Mouse (Mus musculus) fat pad, adult 2 months (tissue): Measurements from ENCODE around the gene Pms1.
A peak's percentile ranks its signal among the peaks of the same experiment; 100 is the strongest.
"Not testable (repeated sequence)": the region's sequence is repeated elsewhere in the genome, so short reads cannot be mapped to it uniquely, and the experiment has no call there.

Source experiments
- DNase-seq: peaks from one replicate; pipeline ENCODE4 v3.0.0-alpha.2; 2011; ENCODE audit warnings: low read depth, low spot score; ENCODE audit errors: extremely low read depth

The Pms1 gene

GRCm38 (mm10) chr1:53296581-53297383 lies at the start of gene Pms1, which contains the start of the genes Ormdl1 and Gm28778:
Gene Pms1 (minus strand): TSS chr1:53297018.
Gene Ormdl1 (plus strand): TSS chr1:53297095.
Gene Gm28778 (plus strand): TSS chr1:53297111.
- peak; percentile 49 for DNase-seq

DNA sequence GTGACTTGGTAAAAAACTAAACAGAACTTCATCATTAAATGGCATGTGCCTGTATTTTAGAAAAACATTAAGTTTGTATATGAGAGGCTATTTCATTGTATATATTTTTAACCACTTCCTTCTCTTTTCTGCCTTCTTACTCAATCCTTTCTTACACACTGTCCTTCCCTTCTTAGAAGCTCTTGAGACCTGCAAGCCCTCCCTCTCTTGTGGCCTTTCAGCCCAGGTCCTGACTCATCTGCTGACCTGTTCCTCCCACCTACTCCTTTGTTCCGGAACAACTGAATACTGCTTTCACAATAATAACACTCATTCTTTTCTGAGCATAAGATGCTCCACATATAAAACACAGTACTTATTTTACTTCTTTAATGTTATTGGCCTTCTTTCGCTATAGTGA lies 44.3 kb upstream of the Pms1 start:
- DNase-seq, result no peak

DNA sequence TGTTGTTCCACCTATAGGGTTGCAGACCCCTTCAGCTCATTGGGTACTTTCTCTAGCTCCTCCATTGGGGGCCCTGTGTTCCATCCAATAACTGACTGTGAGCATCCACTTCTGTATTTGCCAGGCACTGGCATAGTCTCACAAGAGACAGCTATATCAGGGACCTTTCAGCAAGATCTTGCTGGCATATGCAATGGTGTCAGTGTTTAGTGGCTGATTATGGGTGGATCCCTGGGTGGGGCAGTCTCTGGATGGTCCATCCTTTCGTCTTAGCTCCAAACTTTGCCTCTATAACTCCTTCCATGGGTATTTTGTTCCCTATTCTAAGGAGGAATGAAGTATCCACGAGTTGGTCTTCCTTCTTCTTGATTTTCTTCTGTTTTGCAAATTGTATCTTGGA lies 40.6 kb upstream of the Pms1 start:
- not testable (repeated sequence) for DNase-seq

DNA sequence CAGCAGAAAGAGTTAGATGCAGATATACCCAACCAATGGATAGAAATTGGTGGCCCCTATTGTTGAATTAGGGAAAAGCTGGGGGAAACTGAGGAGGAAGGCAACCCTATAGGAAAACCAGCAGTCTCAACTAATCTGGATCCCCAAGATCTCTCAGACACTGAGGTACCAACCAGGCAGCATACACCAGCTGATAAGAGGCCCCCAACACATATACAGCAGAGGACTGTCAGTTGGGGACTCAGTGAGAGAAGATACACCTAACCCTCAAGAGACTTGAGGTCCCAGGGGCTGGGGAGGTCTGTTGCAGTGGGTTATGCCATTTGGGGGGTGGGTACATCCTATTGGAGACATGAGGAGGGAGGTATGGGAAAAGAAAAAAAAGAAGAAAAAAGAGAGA lies 38.6 kb upstream of the Pms1 start:
- DNase-seq, result no peak

GRCm38 (mm10) chr1:53333527-53333926 lies 36.7 kb upstream of the Pms1 start:
- DNase-seq, result not testable (repeated sequence)

- DNase-seq, result no peak
Observed at GRCm38 (mm10) chr1:53324827-53325494, 28.1 kb upstream of the Pms1 start.

GRCm38 (mm10) chr1:53324277-53324676 lies 27.5 kb upstream of the Pms1 start:
- no peak for DNase-seq

DNA sequence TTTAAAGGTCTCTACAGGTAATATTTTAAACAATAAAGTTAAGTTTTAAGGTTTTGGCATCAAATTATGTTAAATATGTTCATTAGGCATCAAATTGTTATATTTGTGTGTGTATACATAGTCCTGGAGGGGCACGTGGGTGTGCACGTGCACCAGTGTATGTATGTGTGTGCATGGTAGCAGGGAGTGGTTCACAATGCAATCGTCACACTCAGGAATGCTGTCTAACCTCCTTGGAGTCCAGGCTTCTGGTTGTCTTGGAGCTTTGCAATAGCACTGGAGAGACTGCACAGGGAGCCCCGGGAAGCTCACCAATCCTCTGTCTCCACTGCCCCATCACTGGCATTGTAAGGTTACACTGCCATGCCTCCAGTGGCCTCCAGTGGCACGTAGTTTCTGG lies 26.4 kb upstream of the Pms1 start:
- no peak for DNase-seq

DNA sequence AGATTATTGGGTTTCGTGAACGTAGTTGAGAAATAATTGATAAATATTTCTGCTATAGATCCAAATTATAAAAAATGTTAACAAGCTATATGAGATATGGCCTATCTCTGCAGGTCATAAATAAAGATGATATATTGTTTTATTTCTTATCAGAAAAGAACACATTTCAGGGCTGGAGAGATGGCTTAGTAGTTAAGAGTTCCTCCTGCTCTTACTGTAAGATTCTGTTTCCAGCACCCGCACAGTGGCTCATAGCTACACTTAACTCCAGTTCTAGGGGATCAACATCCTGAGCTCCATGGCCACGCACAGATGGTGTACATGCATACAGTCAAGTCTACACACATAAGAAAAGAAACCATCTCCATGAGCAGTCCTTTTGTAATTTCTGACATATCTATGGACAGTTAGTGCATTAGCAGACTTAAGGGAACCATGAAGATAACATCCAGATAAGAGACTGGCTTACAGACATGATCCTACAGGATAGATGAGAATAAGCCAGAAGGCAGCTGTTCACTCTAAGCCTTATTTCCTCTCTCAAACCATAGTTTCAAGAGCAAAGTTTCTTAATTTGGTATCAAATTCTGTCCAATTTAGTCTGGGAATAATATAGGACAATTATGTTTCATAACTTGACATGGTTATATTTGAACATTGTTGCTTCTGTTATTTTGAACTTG lies 25.0 kb upstream of the Pms1 start:
- DNase-seq, result no peak

DNA sequence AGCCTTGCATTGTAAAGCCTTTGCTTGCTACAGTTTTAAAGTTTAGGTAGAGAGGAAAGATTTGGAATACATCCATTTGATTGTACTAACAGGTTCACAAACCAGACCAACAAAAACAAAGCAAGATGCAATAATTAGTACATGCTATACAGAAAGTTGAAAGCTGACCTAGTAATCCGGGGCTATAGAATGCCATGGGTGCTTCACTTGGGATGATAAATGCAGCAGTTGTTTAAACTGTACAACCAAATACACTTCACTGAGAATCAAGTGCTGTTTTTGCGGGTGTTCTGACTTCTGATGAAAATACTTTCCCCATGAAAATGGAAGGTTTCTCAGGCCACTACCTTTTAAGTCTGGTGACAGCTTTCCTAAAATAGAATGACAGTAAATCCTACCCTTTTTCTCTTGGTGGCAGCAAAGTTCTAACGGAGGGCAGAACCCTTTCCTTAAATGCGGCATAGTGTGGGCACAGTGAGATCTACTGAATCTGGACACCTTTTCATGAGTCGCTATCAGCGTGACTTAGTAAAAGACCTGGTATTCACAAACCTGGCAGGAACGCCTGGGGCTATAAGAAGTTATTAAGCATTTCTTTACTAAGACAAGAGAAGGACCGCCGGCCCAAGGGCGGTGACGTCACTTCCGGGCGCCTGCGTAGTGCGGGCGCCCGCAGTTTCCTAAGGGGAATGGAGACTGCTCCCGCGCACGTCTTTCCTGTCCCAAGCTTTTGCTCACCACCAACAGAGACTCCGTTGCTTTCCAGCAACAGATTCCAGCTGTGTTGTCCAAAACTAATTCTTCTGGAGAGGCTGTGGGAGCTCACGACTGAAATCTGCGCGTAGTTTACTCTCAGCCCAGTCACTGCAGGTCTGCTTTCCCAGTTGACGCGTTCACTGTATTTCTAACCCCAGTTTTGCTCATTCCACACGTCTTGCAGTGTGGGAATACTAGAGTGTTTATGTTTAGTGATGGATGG lies 16.5 kb upstream of the Pms1 start, which contains the start of gene Osgepl1:
Osgepl1 (plus strand) TSS at position 636 of the 979 bp plus-strand sequence.
- peak; percentile 16 for DNase-seq

GRCm38 (mm10) chr1:53300506-53300905 lies 3.7 kb upstream of the Pms1 start:
- DNase-seq, result no peak

GRCm38 (mm10) chr1:53291197-53291596 lies 5.6 kb downstream of the Pms1 start:
- DNase-seq, result no peak

GRCm38 (mm10) chr1:53272646-53273045 lies 24.2 kb downstream of the Pms1 start:
- DNase-seq, result no peak

- DNase-seq, result no peak
Observed at GRCm38 (mm10) chr1:53269901-53270300, 26.9 kb downstream of the Pms1 start.

DNA sequence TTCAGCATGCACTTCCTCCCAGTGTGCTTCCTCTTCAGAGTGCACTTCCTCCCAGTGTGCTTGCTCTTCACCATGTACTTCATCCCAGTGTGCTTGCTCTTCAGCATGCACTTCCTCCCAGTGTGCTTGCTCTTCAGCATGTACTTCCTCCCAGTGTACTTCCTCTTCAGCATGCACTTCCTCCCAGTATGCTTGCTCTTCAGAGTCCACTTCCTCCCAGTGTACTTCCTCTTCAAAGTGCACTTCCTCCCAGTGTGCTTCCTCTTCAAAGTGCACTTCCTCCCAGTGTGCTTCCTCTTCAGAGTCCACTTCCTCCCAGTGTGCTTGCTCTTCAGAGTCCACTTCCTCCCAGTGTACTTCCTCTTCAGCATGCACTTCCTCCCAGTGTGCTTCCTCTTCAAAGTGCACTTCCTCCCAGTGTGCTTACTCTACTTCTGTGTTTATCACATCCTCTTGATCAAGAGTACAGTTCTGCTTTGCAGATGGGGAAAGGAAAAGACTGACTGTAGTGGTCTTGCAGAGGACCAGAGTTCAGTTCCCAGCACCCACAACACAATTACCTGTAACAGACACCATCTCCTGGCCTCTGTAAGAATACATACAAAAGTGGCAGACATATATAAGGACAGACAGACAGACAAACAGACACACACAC lies 31.7 kb downstream of the Pms1 start:
- DNase-seq, result not testable (repeated sequence)

DNA sequence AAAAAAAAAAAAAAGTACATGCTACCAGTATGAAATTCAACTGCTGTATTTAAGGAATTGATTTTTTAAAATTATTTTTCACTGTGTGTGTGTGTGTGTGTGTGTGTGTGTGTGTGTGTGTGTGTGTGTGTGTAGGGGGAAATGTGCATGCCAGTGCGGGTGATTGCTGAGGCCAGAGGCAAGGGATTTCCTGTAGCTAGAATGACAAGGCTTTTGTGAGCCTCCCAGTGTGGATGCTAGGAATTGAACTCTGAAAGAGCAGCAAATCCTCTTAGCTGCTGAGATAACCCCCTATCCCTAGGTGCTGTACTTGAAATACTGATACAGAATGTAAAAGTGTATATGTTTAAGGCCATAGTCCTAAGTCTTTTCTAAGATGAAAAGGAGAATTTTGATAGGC lies 70.8 kb downstream of the Pms1 start:
- DNase-seq, result no peak

DNA sequence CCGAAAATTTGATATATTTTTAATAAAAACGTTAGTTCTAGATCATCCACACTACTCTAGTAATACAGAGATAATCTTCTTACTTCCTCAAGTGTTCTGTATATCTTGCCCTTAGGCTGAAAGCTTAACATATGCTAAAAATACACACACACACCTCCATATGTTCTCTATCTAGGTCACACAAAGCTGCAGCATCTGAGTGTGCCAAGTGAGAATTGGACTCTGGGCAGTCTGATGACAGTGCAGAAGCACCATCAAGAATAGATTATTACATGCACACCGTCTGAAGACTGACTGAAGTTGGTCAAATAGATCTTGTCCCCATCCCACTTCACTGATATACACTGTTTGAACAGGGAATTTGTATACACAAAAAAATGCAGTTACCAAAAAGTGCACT lies 71.2 kb downstream of the Pms1 start:
- DNase-seq, result no peak

DNA sequence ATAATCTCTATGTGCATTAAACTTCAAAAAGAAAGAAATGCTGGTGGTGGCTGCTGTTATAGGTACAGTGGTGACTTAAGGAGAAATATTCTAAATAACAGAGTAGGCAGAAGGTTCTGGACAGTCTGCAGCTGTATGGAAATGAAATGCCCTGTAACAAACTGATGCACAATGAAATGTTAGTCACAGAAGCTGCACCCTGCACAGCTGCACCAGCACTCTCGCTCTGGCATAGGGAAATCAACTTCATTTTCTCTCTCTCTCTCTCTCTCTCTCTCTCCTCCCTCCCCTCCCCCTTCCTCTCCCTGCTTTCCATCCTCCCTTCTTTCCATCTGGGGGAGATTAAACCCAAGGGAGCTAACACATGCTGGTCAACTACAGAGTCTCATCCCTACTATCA lies 72.0 kb downstream of the Pms1 start:
- no peak for DNase-seq

GRCm38 (mm10) chr1:53210136-53210535 lies 86.7 kb downstream of the Pms1 start:
- DNase-seq, result no peak

- DNase-seq, result no peak
Observed at GRCm38 (mm10) chr1:53203902-53204301, 92.9 kb downstream of the Pms1 start.
